Mouse (Mus musculus) mouse trophoblast stem cell (cell line): ENCODE results near the gene Odf2l.

Experiments
- in situ Hi-C, 2 experiments: fragments of 300-500 bp; cut with MseI, MboI; formaldehyde crosslinking; loops; 2 replicates in 1 of 2; 3 replicates in 1 of 2; pipeline ENCODE4 v1.15.1; 2025

Gene Odf2l

GRCm38 (mm10) chr3:145118254-145119001 is at the start of gene Odf2l:
Odf2l (plus strand) TSS chr3:145118588.
- in situ Hi-C loops: no loop called here

DNA sequence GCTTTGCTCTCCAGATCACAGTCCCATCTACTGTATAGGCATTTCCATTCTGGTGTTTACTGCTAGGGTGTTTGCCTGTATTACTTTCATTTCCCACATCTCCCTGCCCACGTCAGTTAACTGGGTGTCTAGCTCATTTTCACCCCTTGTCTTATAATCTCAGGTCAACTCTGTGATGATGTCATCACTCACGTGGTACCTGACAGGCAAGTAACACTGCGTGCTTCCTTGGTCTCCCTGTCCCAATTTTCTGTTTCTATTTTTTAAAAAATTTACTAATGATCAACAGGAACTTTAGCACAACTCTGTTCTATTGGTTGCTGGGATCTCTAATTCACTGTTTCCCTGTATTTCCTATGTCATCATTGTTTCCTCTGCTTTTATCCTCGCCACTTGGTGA is 49.4 kb upstream of the Odf2l start:
- in situ Hi-C loops: no loop called here

DNA sequence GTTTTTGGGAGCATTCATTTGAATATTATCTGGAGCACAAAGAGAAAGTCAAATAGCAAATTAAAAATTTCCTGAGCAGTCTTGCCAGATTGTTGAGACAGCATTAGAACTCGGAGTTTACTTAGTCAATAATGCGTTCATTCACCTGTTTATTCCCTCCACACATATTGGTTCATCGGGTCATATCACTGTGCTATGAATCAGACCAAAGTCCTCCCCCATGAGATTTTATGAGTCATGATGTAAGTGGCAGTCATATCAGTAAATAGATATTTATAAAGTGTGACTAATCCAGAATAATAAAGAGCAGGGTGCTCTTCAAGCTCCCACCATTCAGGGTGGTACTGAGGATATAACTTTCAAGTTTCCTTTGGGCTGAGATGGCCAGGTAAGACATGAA is 46.0 kb upstream of the Odf2l start:
- in situ Hi-C loops: no loop called here

- in situ Hi-C loops: no loop called here
These were observed 40.0 kb upstream of the Odf2l start for GRCm38 (mm10) chr3:145078405-145078804.

GRCm38 (mm10) chr3:145080904-145081303 is 37.5 kb upstream of the Odf2l start:
- in situ Hi-C loops: no loop called here

- in situ Hi-C loops: no loop called here
These were observed 35.3 kb upstream of the Odf2l start for GRCm38 (mm10) chr3:145083081-145083480.

DNA sequence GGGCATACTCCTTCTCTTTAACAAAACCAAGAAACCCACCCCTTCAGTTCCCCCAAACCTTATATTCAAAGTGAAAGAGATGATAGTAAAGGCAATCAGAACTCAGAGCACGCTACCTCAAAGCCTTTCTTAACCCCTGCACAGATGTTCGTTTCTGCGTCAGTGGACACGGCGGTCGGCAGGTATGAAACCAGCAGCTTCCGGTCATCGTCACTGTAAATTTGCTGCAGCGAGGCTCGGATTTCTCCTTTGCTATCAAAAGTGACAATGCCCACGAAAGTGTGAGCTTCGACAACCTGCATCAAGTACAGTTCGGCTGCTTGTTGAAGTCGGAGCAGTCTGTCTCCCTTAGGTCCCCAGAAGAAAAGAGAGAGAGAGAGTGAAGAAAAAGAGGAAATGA is 32.2 kb upstream of the Odf2l start:
- in situ Hi-C loops: no loop called here

GRCm38 (mm10) chr3:145087857-145088598 is 30.4 kb upstream of the Odf2l start:
- in situ Hi-C loops: no loop called here

DNA sequence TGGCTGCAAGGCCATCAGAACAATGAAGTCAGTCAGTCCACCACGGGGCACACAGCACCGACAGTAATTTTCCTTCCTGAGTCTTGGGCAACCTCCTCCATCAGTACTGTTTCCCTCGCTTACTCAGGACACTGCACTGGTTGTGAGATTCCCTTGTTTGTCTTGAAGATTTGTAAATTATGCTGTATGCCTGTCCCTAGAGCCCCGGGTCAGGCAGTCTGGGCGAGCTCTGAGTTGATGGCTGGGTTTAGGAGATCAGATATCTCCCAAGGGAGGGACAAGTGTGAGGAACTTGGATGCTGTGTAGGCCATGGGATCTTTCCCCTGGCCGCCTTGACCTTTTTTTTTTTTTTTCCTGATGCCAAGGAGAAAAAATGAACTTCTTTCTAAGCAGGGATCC is 19.1 kb upstream of the Odf2l start, which contains the start of gene Clca2:
TSS of gene Clca2 (minus strand) at position 153 of the 400 bp plus-strand sequence.
- in situ Hi-C loops: no loop called here

DNA sequence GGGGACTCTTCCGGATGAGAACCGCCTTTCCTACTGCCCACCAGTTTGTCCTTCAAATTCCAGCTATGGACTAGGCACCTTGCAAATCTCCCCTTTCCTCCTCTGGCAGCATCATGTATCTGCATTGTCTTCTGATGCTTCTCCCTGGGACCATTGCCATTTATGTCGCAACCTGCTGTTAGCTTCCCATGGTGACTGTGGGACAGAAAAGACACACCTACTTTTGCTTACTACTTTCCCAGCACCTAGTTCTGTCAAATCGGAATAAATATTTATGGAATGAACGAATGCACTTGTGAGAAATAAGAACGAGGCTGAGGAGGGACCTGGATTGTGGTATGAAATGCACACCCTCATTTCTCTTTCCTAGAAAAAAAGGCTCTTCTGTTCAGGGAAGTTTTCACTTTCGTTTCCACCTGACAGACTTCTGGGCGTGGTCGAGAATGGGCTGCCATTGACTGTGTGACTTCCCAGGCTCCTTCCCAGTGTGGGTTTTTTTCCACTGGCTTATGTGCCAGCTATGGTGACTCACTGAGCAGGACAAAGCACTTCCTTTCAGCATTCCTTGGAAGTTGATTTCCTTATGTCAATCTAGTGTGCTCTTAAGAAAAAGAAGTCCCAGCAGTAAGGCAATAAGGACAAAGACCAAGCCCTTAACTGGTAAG is 16.4 kb upstream of the Odf2l start:
- in situ Hi-C loops: no loop called here

- in situ Hi-C loops: no loop called here
These were observed 15.1 kb upstream of the Odf2l start for GRCm38 (mm10) chr3:145103321-145103720.

- in situ Hi-C loops: no loop called here
These were observed 14.6 kb upstream of the Odf2l start for GRCm38 (mm10) chr3:145103770-145104169.

- in situ Hi-C loops: no loop called here
These were observed 13.2 kb upstream of the Odf2l start for GRCm38 (mm10) chr3:145105076-145105772.

DNA sequence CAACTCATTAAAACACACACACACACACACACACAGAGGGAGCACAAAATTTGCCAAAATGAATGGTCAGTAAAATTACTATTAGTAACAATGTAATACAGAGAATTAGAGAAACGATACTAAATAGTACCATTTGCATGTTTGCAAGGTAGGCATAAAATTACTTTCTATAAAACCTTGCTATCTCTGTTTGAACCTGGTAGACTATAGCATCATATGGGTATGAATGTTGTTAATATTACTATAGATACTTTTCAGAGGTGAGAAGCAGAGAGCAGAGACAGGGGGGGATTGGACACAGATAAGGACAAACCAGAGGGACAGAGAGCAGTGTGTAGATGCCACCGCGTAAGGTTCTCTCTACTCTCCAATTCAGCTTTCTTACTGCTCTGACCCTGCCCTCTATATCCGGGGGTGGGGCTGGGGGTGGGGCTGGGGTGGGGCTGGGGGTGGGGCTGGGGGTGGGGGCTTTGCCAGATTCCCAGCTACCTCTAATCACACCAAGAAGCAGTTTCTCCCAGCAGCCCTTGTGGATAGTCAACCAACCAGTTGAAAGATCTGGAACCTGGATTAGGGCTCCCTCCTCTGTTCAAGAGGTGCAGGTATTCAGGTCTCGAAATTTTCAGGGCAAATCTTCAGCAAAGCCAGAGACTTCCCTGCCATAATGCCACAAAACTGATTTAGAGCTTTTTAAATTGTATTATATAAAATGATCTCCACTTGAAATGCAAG is 12.4 kb upstream of the Odf2l start:
- in situ Hi-C loops: no loop called here

DNA sequence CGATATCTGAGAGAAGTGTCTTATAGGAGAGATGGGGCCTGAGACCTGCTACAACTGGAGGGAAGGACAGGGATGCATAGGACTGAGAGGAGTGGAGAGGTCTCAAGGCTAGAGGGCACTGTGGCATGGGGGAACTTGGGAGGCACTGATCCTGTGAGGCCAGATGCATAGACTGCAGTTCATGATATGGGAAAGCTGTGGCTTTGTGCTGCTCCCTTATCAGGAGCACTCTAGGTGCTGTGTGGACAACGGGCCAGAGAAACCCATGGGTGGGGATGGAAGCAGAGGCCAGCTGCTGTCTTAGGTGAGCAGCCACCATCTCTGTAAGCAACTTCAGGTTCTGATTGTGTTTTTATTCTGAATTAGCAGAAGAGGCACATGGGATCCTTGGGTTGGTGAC is 3.2 kb upstream of the Odf2l start:
- in situ Hi-C loops: no loop called here

DNA sequence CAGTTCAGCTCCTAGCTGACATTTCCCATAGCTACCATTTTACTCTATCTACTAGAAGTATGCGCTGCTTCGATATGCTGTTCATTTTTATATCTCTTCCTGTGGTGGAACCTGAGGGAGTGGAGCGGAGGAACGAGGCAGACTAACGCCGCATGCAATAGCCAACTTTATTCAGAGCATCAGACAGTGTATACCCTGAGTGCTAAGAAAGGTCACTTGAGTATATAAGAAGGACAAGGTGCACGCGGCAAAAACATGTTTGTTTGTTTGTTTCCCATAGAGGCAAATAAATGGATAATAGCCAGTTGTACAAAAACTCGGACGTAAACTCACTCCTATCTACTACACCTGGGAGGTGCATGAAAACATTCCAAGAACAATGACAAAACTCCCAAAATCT is 751 bp upstream of the Odf2l start:
- in situ Hi-C loops: no loop called here

DNA sequence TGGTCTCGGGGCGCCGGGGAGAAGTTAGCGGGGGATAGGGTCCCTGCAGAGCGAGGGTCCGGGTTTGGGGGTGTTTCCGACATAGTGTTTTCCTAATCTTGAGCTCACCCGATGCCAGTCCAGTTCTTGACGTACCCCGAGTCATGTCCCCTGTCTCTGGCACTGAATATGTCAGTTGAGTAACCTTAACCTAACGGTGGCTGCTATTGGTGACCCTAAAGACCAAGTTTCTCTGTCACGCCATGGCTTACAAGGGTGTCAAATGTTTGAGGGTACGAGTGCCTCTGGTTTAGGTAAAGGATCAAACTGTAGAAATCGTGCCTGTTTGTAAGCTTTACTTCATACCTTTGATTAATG is 592 bp downstream of the Odf2l start:
- in situ Hi-C loops: no loop called here

DNA sequence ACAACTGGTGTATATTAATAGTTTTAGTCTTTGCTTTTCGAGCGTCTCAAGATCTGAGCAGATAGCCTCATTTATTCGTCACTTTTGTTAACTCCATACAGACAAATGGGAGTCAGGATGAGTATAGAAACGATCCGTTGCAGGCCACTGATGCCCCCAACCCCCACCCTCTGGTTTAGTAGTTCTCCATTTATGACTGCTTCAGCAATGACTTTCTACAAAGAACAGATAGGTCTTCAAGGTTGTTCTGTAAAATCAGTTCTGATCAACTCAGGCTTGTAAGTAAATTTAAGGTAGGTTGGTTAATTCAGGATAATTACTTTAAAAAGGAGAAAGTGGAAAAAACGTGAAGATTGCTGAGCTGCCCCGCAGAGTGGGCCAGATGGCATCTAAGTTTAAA is 1.0 kb downstream of the Odf2l start:
- in situ Hi-C loops: no loop called here

DNA sequence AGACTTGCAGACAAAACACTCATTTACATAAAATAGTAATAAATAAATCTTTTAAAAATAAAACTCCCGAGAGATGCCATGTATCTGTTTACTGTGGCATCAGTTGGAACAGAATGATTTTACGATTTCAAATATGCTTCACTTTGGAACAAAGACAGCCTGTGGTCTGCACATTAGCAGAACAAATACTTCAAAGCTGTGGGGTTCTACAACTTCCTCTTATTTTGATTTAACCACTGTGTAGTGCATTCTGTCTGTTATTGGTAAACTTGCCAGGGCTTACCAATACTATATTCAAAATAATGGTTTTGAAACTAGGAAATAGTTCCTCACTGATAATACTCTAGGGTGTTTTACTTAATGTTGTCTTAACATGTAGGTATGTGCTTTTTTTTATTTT is 8.2 kb downstream of the Odf2l start:
- in situ Hi-C loops: loop anchor here in 1 of 2 experiments (25.0 kb wide), 1 partner anchor 289 kb away; the partner anchor contains the start of gene Clca3b

- in situ Hi-C loops: loop anchor here in 1 of 2 experiments (25.0 kb wide), 1 partner anchor 292 kb away; the partner anchor contains the start of gene Clca3b
These were observed 11.0 kb downstream of the Odf2l start for GRCm38 (mm10) chr3:145129356-145129755.
